Mouse (Mus musculus): Measurements from ENCODE around the gene Ugt1a10.
"Not testable (repeated sequence)": the region's sequence is repeated elsewhere in the genome, so short reads cannot be mapped to it uniquely, and the experiment has no call there.

DNA sequence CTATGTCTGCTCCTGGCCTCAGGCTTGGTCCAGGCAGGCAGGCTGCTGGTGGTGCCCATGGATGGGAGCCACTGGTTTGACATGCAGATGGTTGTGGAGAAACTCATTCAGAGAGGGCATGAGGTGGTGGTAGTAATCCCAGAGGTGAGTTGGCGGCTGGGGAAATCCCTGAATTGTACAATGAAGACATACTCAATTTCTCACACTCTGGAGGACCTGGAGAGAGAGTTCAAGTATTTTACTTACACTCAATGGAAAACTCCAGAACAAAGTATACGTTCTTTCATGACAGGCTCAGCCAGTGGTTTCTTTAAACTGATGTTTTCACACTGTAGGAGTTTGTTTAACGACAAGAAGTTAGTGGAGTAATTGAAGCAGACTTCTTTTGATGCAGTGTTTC, 29.9 kb upstream of the Ugt1a10 start:
- TF ChIP-seq CTCF, EP300 (IDR thresholded peaks at IDR 0.05; ENCODE audit: low read depth): not testable (repeated sequence)
